Mouse (Mus musculus): Measurements from ENCODE around the gene Abce1.
A peak's percentile ranks its signal among the peaks of the same experiment; 100 is the strongest.

The Abce1 gene

GRCm38 (mm10) chr8:79639586-79640451 lies 71.7 kb downstream of the Abce1 start, which contains the start of gene Otud4:
TSS of gene Otud4 (plus strand) at chr8:79639618.
- peak; percentile 55 for DNase-seq

GRCm38 (mm10) chr8:79638707-79639549 lies 72.6 kb downstream of the Abce1 start:
- DNase-seq: peak; percentile 99

GRCm38 (mm10) chr8:79638001-79638706 lies 73.4 kb downstream of the Abce1 start:
- DNase-seq: no peak

- no peak for DNase-seq
These were observed 74.3 kb downstream of the Abce1 start for GRCm38 (mm10) chr8:79637237-79637636.

- no peak for DNase-seq
These were observed 75.4 kb downstream of the Abce1 start for GRCm38 (mm10) chr8:79636151-79636550.

- DNase-seq: no peak
These were observed 76.0 kb downstream of the Abce1 start for GRCm38 (mm10) chr8:79635491-79635890.
